Mouse (Mus musculus) embryonic stem cell, embryonic (primary cell): Measurements from ENCODE around the gene Ifitm2.

Source experiments
- CTCF ChIA-PET, 4 experiments: fragments of 300-600 bp in 2 of 4; fragments of 350-600 bp in 2 of 4; sonication (Branson Sonifier 250); formaldehyde crosslinking; loops; one replicate each; lab custom pipeline; 2022; ENCODE audit warnings: inconsistent platforms in 2 of 4; lab: Charles Lee
- POLR2A ChIA-PET, 4 experiments: fragments of 300-600 bp in 2 of 4; fragments of 350-600 bp in 2 of 4; sonication (Branson Sonifier 250); formaldehyde crosslinking; loops; one replicate each; lab custom pipeline; 2022; ENCODE audit warnings: antibody characterized with exemption in 4 of 4, inconsistent platforms in 1 of 4; lab: Charles Lee

Gene Ifitm2

DNA sequence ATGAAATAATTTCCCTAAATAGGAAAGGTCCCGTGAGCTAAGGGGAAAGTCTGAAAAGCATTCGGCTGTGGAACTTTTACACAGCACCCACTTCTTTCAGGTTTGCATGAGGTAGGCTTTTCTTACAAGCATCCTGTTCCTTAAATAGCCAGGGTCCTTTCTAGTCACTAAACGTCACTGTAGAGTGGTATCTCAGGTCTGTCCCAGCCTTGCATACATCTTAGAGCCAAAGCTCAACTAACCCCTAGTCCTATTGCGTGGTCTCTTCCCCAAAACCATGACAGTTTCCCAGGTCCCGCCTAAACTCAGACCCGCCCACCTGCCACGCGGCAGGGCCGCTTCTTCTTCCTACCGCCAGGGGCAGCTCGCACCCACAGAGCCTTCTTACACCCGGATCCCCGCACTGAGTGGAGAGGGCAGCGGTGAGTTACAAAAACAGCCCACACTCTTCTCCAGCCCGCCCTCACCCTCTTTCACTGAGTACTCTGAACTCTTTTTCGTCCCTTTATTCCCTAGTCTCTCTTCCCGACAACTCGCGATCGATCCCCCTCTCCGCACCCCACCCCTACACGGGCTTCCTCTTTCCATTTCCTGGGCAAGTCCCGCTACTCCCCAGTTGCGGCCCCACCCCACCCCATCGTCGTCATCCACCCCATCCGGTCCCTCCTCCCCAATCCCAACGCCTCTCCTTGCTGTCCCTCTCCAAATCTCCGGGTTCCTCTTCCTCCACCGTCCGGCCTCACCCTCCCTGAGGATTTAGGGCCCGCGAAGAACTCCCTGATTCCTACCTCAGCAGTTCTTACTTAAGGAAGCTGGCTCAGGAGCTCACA is 14.3 kb downstream of the Ifitm2 start, which contains the start of gene Pgghg:
Gene Pgghg (plus strand): TSS at position 170 of the 830 bp plus-strand sequence.
- ChIA-PET POLR2A (interaction anchor here (0.6 to 3.8 kb wide), 58 partner anchors 9 to 1196 kb away, joined by 3 to 26 read pairs (median 4); partner anchors contain the start of genes Ifitm2 (in 2 of the 4), Ifitm5 (in 2 of the 4), Lrrc56 (in 2 of the 4) and Deaf1 (in 1 of the 4)), CTCF (interaction anchor here (0.6 to 2.9 kb wide), 43 partner anchors 9 to 972 kb away, joined by 3 to 15 read pairs (median 4); partner anchors contain the start of genes Ifitm5 (in 1 of the 4), Nlrp6 (in 1 of the 4), Polr2l (in 1 of the 4) and Tspan4 (in 1 of the 4))

DNA sequence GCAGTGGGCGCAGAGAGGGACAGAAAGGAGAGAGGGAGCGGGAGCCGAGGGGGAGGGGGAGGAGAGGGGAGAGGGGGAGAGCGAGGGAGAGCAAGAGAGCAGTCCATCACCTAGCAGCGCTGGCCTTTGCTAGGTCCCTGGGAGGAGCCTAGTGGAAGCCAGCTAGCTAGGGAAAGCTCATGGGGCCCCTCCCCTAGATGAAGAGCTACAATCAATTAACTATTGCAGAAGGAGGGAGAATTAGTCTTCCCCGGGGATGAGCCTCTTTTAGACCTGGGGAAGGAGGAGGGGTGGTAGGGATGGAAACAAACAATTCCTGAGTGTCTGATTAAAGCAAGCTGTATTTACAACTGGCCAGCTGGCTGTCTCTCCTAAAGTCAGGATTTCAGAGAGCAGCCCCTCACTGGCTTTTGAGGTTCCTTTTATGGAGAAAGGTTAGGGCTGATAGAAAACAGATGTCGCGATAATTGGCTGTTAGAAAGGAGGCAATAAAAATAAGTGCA is 16.1 kb downstream of the Ifitm2 start:
- POLR2A ChIA-PET, result interaction anchor here in 3 of 4 experiments (0.6 to 2.6 kb wide), 18 partner anchors 11 to 1872 kb away, joined by 3 to 14 read pairs (median 4); partner anchors contain the start of gene Ifitm5 (in 1 of the 3)
- CTCF ChIA-PET, result interaction anchor here in 3 of 4 experiments (0.6 to 2.8 kb wide), 12 partner anchors 17 to 538 kb away, joined by 3 to 12 read pairs (median 4); partner anchors contain the start of gene Scgb1c1 (in 1 of the 3)

DNA sequence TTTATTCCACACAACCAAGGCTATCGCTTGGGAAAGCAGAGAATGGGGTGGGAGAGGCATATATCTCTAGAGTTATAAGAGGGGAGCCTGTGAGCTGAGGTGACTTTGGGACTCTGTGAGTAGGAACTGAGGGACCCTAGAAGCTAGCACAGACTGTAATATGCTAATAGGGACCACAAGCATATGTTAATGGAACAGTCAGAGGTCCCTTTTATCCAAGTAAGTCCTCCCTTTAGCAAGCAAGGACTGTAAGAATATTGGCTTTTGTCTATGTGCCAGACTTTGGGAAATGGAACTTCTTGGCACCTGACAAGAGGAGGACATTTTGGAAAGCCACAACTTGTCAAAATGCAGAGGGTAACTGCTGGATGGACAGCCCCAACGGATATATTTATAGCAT is 16.9 kb downstream of the Ifitm2 start:
- POLR2A ChIA-PET, result interaction anchor here in 3 of 4 experiments (0.6 to 2.9 kb wide), 19 partner anchors 11 to 601 kb away, joined by 3 to 14 read pairs (median 5); partner anchors contain the start of gene Ifitm5 (in 1 of the 3)
- CTCF ChIA-PET, result interaction anchor here (0.6 to 2.8 kb wide), 10 partner anchors 13 to 238 kb away, joined by 3 to 12 read pairs (median 4); partner anchors contain the start of gene Scgb1c1 (in 1 of the 4)

DNA sequence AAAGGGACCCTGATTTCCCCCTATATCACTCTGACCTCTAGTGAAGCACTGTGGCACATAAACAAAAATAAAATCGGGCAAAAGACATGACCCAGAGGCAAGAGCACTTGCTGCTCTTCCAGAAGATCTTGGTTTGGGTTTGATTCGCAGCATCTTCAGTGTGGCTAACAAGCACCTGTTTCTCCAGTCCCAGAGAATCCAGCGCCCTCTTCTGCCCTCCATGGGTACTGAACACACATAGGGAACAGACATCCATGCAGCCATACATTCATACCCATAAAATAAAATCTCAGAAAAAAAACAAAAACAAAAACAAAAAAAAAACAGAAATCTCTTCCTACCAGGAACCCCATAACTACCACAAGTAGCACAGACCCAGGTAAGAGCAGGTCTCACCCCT is 17.4 kb downstream of the Ifitm2 start:
- ChIA-PET POLR2A (interaction anchor here in 3 of 4 experiments (0.7 to 2.9 kb wide), 14 partner anchors 9 to 101 kb away, joined by 3 to 14 read pairs (median 6); no protein-coding TSS in a partner anchor), CTCF (interaction anchor here (0.6 to 2.8 kb wide), 12 partner anchors 11 to 238 kb away, joined by 3 to 12 read pairs (median 4); partner anchors contain the start of gene Scgb1c1 (in 1 of the 4))

DNA sequence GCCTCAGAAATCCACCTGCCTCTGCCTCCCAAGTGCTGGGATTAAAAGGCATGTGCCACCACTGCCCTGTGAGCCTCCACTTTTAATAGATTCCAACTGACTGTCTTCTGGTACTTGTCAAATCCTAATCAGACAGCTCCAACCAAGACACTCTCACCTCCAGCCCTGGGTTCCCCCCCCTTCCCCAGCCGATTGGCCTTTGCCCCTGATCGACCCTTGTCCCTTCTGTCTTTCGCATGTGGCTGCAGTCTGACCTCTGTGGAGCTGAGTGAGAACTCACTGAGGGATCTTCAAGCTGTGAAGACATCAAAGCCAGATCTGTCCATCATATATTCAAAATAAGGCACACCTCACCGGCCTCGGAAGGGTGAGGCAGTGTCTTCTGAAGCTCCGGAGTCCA is 28.6 kb downstream of the Ifitm2 start:
- POLR2A ChIA-PET, result interaction anchor here in 2 of 4 experiments (1.6 to 1.9 kb wide), 2 partner anchors 11 to 15 kb away, joined by 4 to 9 read pairs; no protein-coding TSS in a partner anchor

DNA sequence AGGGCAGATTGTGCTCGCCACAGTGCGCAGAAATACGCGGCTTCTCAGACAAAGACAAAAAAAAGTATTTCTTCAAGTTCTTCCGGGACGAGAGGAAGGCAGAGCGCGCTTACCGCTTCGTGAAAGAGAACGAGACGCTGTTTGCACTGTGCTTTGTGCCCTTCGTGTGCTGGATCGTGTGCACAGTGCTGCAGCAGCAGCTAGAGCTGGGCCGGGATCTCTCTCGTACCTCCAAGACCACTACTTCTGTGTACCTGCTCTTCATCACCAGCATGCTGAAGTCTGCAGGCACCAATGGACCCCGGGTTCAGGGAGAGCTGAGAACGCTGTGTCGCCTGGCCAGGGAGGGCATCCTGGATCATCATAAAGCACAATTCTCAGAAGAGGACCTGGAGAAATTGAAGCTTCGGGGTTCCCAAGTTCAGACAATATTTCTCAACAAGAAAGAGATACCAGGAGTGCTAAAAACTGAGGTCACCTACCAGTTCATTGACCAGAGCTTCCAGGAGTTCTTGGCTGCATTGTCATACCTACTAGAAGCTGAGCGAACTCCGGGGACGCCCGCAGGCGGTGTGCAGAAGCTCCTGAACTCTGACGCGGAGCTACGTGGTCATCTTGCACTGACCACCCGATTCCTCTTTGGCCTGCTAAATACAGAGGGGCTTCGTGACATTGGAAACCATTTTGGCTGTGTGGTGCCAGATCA is 32.6 kb downstream of the Ifitm2 start:
- CTCF ChIA-PET, result interaction anchor here (0.6 to 4.4 kb wide), 21 partner anchors 11 to 472 kb away, joined by 3 to 37 read pairs (median 4); partner anchors contain the start of genes Pgghg (in 3 of the 4), Bet1l (in 1 of the 4) and Scgb1c1 (in 1 of the 4)
- POLR2A ChIA-PET, result interaction anchor here (0.5 to 3.8 kb wide), 37 partner anchors 10 to 469 kb away, joined by 3 to 30 read pairs (median 5); partner anchors contain the start of genes Pgghg (in 2 of the 4), Rassf7 (in 2 of the 4), Ifitm1 (in 1 of the 4) and Rnh1 (in 1 of the 4)

More for the DNA sequence above, 28.6 kb downstream of the Ifitm2 start:
- CTCF ChIA-PET, result interaction anchor here in 2 of 4 experiments (0.7 to 1.5 kb wide), 2 partner anchors 11 to 24 kb away, joined by 3 to 4 read pairs; no protein-coding TSS in a partner anchor

DNA sequence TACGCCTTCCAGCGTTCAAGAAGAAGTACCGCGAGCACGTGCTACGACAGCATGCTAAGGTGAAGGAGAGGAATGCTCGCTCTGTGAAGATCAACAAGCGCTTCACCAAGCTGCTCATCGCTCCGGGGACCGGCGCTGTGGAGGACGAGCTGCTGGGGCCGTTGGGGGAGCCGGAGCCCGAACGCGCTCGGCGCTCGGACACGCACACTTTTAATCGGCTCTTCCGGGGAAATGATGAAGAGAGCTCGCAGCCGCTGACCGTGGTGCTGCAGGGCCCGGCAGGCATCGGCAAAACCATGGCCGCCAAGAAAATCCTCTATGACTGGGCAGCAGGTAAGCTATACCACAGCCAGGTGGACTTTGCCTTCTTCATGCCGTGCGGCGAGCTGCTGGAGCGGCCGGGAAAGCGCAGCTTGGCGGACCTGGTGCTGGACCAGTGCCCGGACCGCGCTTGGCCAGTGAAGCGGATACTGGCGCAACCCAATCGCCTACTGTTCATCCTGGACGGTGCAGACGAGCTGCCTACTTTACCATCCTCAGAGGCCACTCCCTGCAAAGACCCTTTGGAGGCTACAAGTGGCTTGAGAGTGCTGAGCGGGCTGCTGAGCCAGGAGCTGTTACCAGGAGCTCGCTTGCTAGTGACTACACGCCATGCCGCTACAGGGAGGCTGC is 33.3 kb downstream of the Ifitm2 start:
- POLR2A ChIA-PET, result interaction anchor here (0.7 to 3.8 kb wide), 40 partner anchors 10 to 293 kb away, joined by 3 to 30 read pairs (median 4); partner anchors contain the start of genes Pgghg (in 2 of the 4), Rassf7 (in 2 of the 4), Gm17387 (in 1 of the 4) and Gm45717 (in 1 of the 4)

DNA sequence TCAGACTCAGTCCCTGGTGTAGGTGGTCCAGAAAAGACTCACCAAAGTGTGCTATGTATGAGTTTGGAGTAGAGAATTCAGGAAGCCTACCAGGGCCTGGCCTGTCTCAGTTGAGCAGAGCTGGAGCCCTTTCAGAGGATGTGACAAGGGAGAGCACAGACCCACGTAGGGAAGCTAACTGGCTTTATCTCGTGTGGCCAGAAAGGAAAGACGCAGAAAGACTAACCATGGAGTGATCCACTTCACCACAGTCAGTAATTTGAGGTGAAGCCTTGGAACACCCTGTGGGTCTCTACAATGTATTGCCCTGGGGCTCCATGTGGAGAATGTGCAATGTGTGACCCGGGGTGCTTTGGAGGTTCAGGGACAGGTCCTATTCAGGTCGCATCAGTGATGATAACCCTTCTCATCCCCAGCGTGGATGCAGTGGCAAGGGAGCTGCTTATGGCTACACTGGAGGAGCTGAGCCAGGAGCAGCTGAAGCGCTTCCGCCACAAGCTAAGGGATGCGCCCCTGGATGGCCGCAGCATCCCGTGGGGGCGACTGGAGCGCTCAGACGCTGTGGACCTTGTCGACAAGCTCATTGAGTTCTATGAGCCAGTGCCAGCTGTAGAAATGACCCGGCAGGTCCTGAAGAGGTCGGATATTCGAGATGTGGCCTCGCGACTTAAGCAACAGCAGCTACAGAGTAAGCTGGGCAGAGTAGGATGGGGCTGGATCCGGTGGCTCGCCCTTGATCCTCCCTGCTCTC is 34.4 kb downstream of the Ifitm2 start:
- ChIA-PET POLR2A (interaction anchor here in 3 of 4 experiments (0.6 to 3.8 kb wide), 29 partner anchors 8 to 272 kb away, joined by 3 to 30 read pairs (median 4); partner anchors contain the start of genes Pgghg (in 2 of the 3), Gm17387 (in 1 of the 3), Gm45717 (in 1 of the 3) and Hras (in 1 of the 3)), CTCF (interaction anchor here (0.9 to 4.4 kb wide), 10 partner anchors 13 to 952 kb away, joined by 3 to 37 read pairs (median 7); partner anchors contain the start of gene Pgghg (in 2 of the 4))

More for the DNA sequence above, 33.3 kb downstream of the Ifitm2 start:
- CTCF ChIA-PET, result interaction anchor here (0.6 to 4.4 kb wide), 19 partner anchors 14 to 953 kb away, joined by 3 to 37 read pairs (median 4); partner anchors contain the start of genes Pgghg (in 3 of the 4), Bet1l (in 1 of the 4) and Scgb1c1 (in 1 of the 4)

DNA sequence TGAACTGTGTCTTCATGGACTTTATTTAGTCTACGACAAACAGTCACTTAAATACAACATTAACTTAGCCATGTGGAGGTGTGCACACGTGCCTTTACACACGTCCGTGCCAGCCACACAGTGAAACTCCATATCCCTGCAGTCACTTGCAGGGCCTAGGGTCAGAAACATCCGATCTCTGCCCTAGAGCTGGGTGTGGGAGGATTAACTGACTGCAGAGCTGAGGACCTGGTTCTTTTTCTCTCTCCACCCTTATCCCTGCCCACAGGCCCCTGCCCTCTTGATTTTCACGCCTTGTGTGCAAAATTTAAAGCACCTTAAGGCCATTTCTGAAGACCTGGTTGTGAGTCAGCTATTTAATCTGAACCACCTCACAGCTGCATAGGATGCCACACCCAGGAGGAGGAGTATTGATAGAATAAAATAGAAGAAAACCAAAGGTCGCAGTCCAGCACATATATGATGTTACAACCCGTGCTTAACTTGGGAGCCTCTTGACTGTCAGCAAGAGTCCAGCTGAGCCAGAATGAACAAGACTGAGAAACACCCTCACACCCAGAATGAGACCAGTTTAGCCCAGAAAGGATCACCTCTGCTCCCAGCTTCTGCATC is 35.3 kb downstream of the Ifitm2 start, which contains the start of gene Nlrp6:
Gene Nlrp6 (plus strand): TSS at position 485 of the 612 bp plus-strand sequence.
- ChIA-PET POLR2A (interaction anchor here in 2 of 4 experiments (0.9 to 3.6 kb wide), 5 partner anchors 12 to 128 kb away, joined by 3 to 30 read pairs (median 5); partner anchors contain the start of gene Pgghg (in 1 of the 2)), CTCF (interaction anchor here in 2 of 4 experiments (0.7 to 4.4 kb wide), 4 partner anchors 12 to 22 kb away, joined by 3 to 37 read pairs (median 13); no protein-coding TSS in a partner anchor)

DNA sequence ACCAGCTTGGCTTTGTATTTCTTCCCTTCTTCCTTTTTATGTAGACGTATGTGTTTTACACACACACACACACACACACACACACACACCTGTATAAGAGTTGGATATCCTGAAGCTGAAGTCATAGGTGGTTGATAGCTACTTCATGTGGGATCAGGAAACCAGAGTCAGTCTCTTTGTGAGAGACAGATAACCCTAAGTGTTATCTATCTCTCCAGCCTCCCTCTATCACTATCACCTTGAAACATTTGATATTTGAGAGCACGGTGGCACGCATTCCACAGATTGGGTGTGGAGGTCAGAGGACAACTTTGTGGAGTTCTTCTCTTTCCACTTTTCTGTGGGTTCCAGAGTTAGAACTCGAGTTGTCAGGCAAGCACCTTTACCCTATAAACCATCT is 35.9 kb downstream of the Ifitm2 start:
- CTCF ChIA-PET, result interaction anchor here in 3 of 4 experiments (0.7 to 4.4 kb wide), 3 partner anchors 11 to 12 kb away, joined by 3 to 37 read pairs (median 5); no protein-coding TSS in a partner anchor

DNA sequence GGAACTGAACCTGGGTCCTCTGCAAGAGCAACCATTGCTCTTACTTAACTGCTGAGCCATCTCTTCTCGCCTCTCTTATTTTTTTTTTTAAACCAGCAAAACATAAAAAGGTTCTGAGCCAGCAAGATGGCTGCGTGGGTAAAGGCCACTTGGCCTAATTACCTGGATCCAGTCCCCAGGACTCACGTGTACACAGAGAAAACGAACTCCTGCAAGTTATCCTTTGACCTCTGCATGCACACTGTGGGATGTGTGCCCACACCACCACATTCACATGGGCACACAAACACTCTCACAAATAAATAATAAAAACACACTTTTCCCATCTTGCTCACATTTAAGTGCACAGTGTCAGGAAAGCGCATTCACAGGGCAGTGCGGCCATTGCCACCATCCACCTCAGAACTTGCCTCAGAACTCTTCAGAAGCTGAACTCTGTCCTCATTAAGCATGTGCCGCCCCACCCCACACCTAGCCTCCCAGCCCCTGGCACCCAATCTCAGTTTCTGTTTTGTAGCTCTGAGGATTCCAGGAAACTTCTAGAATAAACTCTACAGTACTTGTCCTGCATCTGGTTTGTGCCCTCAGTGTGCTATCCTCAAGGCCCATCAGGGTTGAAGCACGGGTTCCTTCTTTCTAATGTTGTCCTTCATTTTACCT is 41.6 kb downstream of the Ifitm2 start:
- CTCF ChIA-PET, result interaction anchor here in 2 of 4 experiments (0.6 to 2.2 kb wide), 2 partner anchors 27 to 135 kb away, joined by 4 to 6 read pairs; no protein-coding TSS in a partner anchor
- POLR2A ChIA-PET, result interaction anchor here in 1 of 4 experiments (0.5 to 1.2 kb wide), 2 partner anchors 7 to 789 kb away, joined by 3 read pairs; no protein-coding TSS in a partner anchor

More for the DNA sequence above, 35.9 kb downstream of the Ifitm2 start:
- POLR2A ChIA-PET, result no interaction called here

DNA sequence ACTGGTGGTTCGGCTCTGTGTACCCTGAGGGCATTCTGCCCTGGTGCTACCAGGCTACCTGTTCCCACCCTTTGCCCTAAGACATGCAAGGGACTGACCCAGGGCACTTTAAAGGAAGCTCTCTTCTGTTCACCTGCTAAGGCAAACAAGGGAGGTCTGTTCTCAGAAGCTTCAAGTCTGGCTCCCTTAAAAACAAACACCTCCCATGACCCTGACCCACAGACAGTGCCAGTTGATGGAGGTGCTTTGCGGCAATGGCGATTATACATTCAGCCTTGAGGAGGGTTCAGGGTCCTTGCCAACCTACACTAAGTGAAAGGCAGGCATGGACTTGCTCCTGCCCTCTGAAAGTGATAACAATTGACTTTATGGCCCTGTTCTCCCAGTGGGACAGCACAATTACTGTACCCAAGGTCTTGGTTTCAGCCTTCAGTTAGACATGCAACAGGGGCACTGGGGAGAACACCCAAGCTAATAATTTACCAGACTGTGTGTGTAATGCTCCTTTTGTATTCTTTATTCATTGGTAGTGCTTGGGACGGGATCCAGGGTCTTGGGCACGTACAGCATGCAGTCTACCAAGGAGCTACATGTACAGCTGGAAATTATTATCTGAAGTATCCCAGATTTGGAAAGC is 42.8 kb downstream of the Ifitm2 start:
- CTCF ChIA-PET, result interaction anchor here in 3 of 4 experiments (0.5 to 2.2 kb wide), 9 partner anchors 10 to 1685 kb away, joined by 3 to 9 read pairs (median 3); partner anchors contain the start of genes Odf3 (in 1 of the 3) and Pgghg (in 1 of the 3)
- POLR2A ChIA-PET, result interaction anchor here in 2 of 4 experiments (0.7 to 1.8 kb wide), 11 partner anchors 9 to 255 kb away, joined by 3 to 11 read pairs (median 3); partner anchors contain the start of genes Bet1l (in 1 of the 2) and Ric8a (in 1 of the 2)

DNA sequence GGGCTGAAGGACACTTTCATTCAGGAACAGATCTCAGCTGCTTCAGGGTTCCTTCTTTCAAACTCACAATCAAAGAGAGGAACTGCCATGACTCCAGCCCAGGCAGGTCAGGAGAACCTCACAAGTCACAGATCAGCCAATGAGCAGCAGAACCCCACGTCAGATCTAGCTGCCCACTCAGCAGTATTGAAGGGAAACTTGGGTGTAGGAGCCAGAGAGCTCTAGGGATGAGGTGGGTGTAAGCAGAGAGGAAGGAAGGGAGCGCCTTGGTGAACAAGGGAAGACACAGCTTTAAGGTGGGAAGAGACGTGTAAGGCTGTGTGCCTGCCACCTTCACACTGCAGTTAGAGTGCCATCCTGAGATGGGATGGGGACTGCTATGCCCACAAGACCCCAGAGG is 43.5 kb downstream of the Ifitm2 start:
- POLR2A ChIA-PET, result interaction anchor here in 3 of 4 experiments (0.5 to 1.8 kb wide), 9 partner anchors 9 to 468 kb away, joined by 3 to 11 read pairs (median 3); partner anchors contain the start of genes Bet1l (in 1 of the 3) and Ric8a (in 1 of the 3)
- CTCF ChIA-PET, result interaction anchor here in 3 of 4 experiments (0.6 to 2.2 kb wide), 9 partner anchors 9 to 264 kb away, joined by 3 to 9 read pairs (median 3); partner anchors contain the start of gene Pgghg (in 1 of the 3)
